Mouse (Mus musculus) limb, embryonic 15.5 days (tissue): ENCODE measurements around the gene H2-K1. TPM values are rescaled to one million over a fixed set of nuclear protein-coding genes. Genes with fewer than 3 reads are reported as not detected.

Experiments used
- ATAC-seq: fragments of 200-750 bp; cut with Nextera tagmentation; 2 replicates; pipeline ENCODE4 v1.8.0; 2017; ENCODE audit warnings: low read depth, moderate TSS enrichment; ENCODE audit not compliant: insufficient number of reproducible peaks, low FRiP score, low TSS enrichment
- H3K27ac ChIP-seq: fragments of 300-500 bp; sonication (generic); 2 replicates; pipeline ENCODE4 v1.5.1; 2015; ENCODE audit warnings: moderate library complexity, mild to moderate bottlenecking, inconsistent platforms
- H3K27me3 ChIP-seq: fragments of 300-500 bp; sonication (generic); 2 replicates; pipeline ENCODE4 v1.6.1; 2015; ENCODE audit warnings: inconsistent platforms
- H3K36me3 ChIP-seq: fragments of 300-500 bp; sonication (generic); 2 replicates; pipeline ENCODE4 v1.6.1; 2015; ENCODE audit warnings: inconsistent platforms
- H3K4me1 ChIP-seq: fragments of 300-500 bp; sonication (generic); 2 replicates; pipeline ENCODE4 v1.6.1; 2015; ENCODE audit warnings: inconsistent platforms
- H3K4me2 ChIP-seq: fragments of 300-500 bp; sonication (generic); 2 replicates; pipeline ENCODE4 v1.6.1; 2015; ENCODE audit warnings: mild to moderate bottlenecking, inconsistent platforms
- H3K4me3 ChIP-seq: fragments of 300-500 bp; sonication (generic); 2 replicates; pipeline ENCODE4 v1.5.1; 2015; ENCODE audit warnings: mild to moderate bottlenecking, inconsistent platforms
- H3K9ac ChIP-seq: fragments of 300-500 bp; sonication (generic); 2 replicates; pipeline ENCODE4 v1.6.1; 2015; ENCODE audit warnings: inconsistent platforms
- H3K9me3 ChIP-seq: fragments of 300-500 bp; sonication (generic); 2 replicates; pipeline ENCODE4 v1.6.1; 2016; ENCODE audit warnings: inconsistent platforms
- WGBS: fragments of 180-500 bp; shearing (Covaris S2); methylation state at CpG from one replicate; pipeline ENCODE4 v1.1.7; 2015; 5-methylcytosine and 5-hydroxymethylcytosine counted together
- polyA plus RNA-seq: library from polyadenylated mRNA; unstranded; fragments of >200 nt; fragmentation: Nextera tagmentation; extraction: Ambion mirVana; gene quantifications from 2 replicates; pipeline ENCODE4 v1.2.1, GENCODE M21; 2015

The H2-K1 gene
- polyA plus RNA-seq, result 25.5 and 31.3 TPM in 2 replicates

GRCm38 (mm10) chr17:34000150-34000537 is at the start of gene H2-K1:
Gene H2-K1, minus strand, starts transcription at chr17:34000347.
- Histone ChIP-seq H3K9ac (peak within 1 kb of the TSS; percentile 42; the same call in 1 of the 2 replicates), H3K9me3 (no peaks in the 10 kb centered on the region), H3K4me2 (peak within 1 kb of the TSS; percentile 96), H3K4me3 (peak within 1 kb of the TSS; percentile 52), H3K4me1 (peaks cover 14% of the 10 kb centered on the region), H3K27me3 (peaks cover 59% of the 10 kb centered on the region), H3K36me3 (no peaks in the 10 kb centered on the region), H3K27ac (no peak within 1 kb of the TSS)
- peak; percentile 71; the same call in 1 of the 2 replicates for ATAC-seq
- WGBS, result 2% methylated on average over 22 of the region's 30 CpGs

- no peaks in the 10 kb centered on the region for H3K27me3 ChIP-seq
- no peak for ATAC-seq
- H3K9me3 ChIP-seq, result no peaks in the 10 kb centered on the region
Observed at GRCm38 (mm10) chr17:34047404-34048050, 47.4 kb upstream of the H2-K1 start.

DNA sequence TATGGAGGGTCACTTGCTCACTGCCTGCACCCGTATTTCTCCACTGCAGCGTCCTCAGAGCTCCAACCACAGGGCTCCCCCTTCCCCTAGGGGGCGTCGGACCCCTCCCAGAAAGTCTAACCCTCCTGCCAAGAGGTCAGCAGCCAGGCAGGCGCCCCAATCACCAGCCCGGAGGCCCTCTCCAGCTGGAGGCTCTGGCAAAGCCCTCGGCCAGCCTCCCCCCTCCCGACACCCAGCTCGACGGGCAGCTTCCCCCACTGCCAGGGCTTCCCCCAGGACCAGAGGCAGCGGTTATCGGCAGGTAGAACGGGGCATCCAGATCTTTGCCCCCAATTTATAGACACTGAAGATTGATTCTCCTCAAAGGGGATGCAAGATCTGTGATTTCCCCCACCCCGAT is 45.8 kb upstream of the H2-K1 start:
- WGBS, result 77% methylated on average over 14 of the region's 14 CpGs
- H3K9me3 ChIP-seq, result no peaks in the 10 kb centered on the region
- H3K4me3 ChIP-seq, result no peak overlapping the region
- peaks cover 13% of the 10 kb centered on the region; the same call in 1 of the 2 replicates for H3K36me3 ChIP-seq
- no peak overlapping the region for H3K27ac ChIP-seq
- no peak overlapping the region for H3K4me2 ChIP-seq
- ATAC-seq, result no peak
- peaks cover 19% of the 10 kb centered on the region; the same call in 1 of the 2 replicates for H3K4me1 ChIP-seq
- peaks cover 13% of the 10 kb centered on the region for H3K27me3 ChIP-seq
- no peak overlapping the region for H3K9ac ChIP-seq

More at GRCm38 (mm10) chr17:34047404-34048050, 47.4 kb upstream of the H2-K1 start:
- Histone ChIP-seq H3K9ac (no peak overlapping the region), H3K4me3 (no peak overlapping the region), H3K27ac (no peak overlapping the region), H3K4me1 (0 out of 2 replicates have a peak, but pooled peaks cover 6% of the 10 kb centered on the region), H3K36me3 (peaks cover 15% of the 10 kb centered on the region; the same call in 1 of the 2 replicates), H3K4me2 (no peak overlapping the region)
- 92% methylated on average over 5 of the region's 5 CpGs for WGBS

- H3K27me3 ChIP-seq, result peaks cover 27% of the 10 kb centered on the region
- H3K4me2 ChIP-seq, result peak overlapping the region; percentile 40
- peak overlapping the region; percentile 21; the same call in 1 of the 2 replicates for H3K9ac ChIP-seq
- WGBS, result 20% methylated on average over 17 of the region's 17 CpGs
- H3K36me3 ChIP-seq, result peaks cover 32% of the 10 kb centered on the region
- H3K4me1 ChIP-seq, result peaks cover 46% of the 10 kb centered on the region
- no peak for ATAC-seq
- H3K9me3 ChIP-seq, result no peaks in the 10 kb centered on the region
- peak overlapping the region; percentile 84 for H3K27ac ChIP-seq
- peak overlapping the region; percentile 42 for H3K4me3 ChIP-seq
Observed at GRCm38 (mm10) chr17:34039562-34040450, 39.7 kb upstream of the H2-K1 start.

DNA sequence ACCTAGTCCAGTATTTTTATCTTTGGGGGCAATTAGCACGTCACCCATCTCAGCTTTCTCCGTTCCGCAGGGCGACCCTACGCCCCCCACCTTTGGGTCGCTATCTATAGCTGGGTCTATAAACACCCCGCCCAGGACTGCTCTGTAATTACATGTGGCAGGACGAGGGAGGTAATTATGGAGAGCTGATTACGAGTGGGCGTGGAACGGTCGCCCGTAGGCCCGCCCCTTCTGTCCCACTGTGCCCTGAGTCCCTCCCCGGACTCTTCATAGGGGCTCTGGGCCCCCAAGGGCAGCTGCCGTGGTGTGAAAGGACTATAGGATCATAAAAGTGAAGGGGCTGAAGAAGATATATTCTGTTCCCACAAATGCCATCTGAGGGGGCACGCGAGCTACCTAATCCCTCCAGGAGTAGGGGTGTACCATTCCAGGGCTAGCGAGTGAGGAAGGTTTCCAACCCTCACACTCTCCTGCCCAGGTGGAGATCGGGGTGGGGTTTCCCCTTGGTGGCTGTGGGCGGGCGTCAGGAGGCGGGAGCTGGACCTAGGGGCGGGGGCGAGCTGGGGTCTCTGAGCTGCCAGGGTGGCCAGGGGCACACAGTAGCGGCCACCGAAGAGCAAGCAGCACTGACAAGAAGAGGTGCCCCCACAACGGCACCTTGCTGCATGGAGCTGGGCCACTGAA is 38.9 kb upstream of the H2-K1 start, which contains the start of gene Col11a2:
TSS of gene Col11a2 (plus strand) at position 560 of the 684 bp plus-strand sequence.
- Histone ChIP-seq H3K4me3 (peak within 1 kb of the TSS; percentile 42), H3K27ac (peak within 1 kb of the TSS; percentile 84), H3K36me3 (peaks cover 38% of the 10 kb centered on the region), H3K4me2 (peak within 1 kb of the TSS; percentile 40), H3K4me1 (peaks cover 48% of the 10 kb centered on the region), H3K9me3 (no peaks in the 10 kb centered on the region), H3K27me3 (peaks cover 27% of the 10 kb centered on the region), H3K9ac (peak within 1 kb of the TSS; percentile 21; the same call in 1 of the 2 replicates)
- WGBS, result 4% methylated on average over 28 of the region's 28 CpGs
- peak; percentile 58 for ATAC-seq

GRCm38 (mm10) chr17:34038440-34038839 is 38.3 kb upstream of the H2-K1 start:
- WGBS, result 16% methylated on average over 21 of the region's 21 CpGs
- Histone ChIP-seq H3K27me3 (peaks cover 27% of the 10 kb centered on the region), H3K4me2 (peak overlapping the region; percentile 40), H3K4me1 (peaks cover 54% of the 10 kb centered on the region), H3K27ac (peak overlapping the region; percentile 84), H3K9me3 (no peaks in the 10 kb centered on the region), H3K4me3 (peak overlapping the region; percentile 42), H3K9ac (no peak overlapping the region), H3K36me3 (peaks cover 44% of the 10 kb centered on the region)
- peak; percentile 41; the same call in 1 of the 2 replicates for ATAC-seq

GRCm38 (mm10) chr17:34037241-34037640 is 37.1 kb upstream of the H2-K1 start:
- Histone ChIP-seq H3K27me3 (peaks cover 25% of the 10 kb centered on the region), H3K36me3 (peaks cover 45% of the 10 kb centered on the region), H3K9me3 (no peaks in the 10 kb centered on the region)

DNA sequence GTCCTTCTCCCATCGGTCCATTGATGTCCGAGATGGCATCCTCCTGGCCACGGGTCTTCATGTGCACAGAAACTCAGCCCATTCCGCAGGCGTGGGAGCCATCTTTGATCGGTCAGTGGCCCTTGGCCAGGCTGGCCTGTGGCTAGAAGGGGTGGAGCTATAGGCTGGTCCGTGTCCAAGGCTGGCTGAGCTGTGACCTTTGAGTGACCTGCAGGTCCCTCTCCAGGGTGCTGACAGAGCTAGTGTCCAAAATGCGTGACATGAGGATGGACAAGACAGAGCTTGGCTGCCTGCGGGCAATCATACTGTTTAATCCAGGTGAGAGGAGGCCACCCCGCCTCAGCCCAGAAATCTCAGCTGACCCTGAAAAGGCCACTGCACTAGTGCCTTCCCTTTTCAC is 36.5 kb upstream of the H2-K1 start:
- peaks cover 19% of the 10 kb centered on the region for H3K27me3 ChIP-seq
- H3K36me3 ChIP-seq, result peaks cover 45% of the 10 kb centered on the region
- peaks cover 60% of the 10 kb centered on the region for H3K4me1 ChIP-seq
- no peak overlapping the region for H3K4me3 ChIP-seq
- no peak overlapping the region for H3K9ac ChIP-seq
- 83% methylated on average over 10 of the region's 10 CpGs for WGBS
- no peak for ATAC-seq
- H3K27ac ChIP-seq, result no peak overlapping the region
- no peaks in the 10 kb centered on the region for H3K9me3 ChIP-seq
- no peak overlapping the region for H3K4me2 ChIP-seq

More at GRCm38 (mm10) chr17:34037241-34037640, 37.1 kb upstream of the H2-K1 start:
- Histone ChIP-seq H3K4me3 (no peak overlapping the region), H3K4me2 (no peak overlapping the region), H3K9ac (no peak overlapping the region), H3K27ac (peak overlapping the region; percentile 71; the same call in 1 of the 2 replicates), H3K4me1 (peaks cover 64% of the 10 kb centered on the region)
- WGBS, result 90% methylated on average over 7 of the region's 7 CpGs
- no peak for ATAC-seq

GRCm38 (mm10) chr17:34035517-34035916 is 35.4 kb upstream of the H2-K1 start:
- Histone ChIP-seq H3K4me1 (peaks cover 58% of the 10 kb centered on the region), H3K27me3 (peaks cover 14% of the 10 kb centered on the region; the same call in 1 of the 2 replicates), H3K27ac (no peak overlapping the region), H3K9ac (no peak overlapping the region), H3K4me2 (no peak overlapping the region), H3K9me3 (no peaks in the 10 kb centered on the region), H3K4me3 (no peak overlapping the region), H3K36me3 (peaks cover 46% of the 10 kb centered on the region)
- no peak for ATAC-seq
- WGBS, result 88% methylated on average over 9 of the region's 9 CpGs

DNA sequence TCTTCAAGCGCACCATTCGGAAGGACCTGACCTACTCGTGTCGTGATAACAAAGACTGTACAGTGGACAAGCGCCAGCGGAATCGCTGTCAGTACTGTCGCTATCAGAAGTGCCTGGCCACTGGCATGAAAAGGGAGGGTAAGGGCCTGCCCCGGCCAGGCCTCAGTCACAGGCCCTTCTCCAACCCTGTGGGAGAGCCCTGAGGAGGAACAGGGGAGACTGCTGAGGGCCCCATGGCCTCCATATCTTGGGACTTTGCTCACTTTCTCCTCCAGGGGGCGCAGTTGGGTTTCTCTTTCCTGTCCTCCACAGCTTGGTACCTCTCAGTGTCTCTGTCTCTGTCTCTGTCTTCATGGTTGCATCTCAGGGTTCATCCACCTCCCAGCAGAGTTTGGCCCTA is 33.9 kb upstream of the H2-K1 start:
- H3K4me2 ChIP-seq, result no peak overlapping the region
- H3K27ac ChIP-seq, result no peak overlapping the region; the same call in 1 of the 2 replicates
- no peaks in the 10 kb centered on the region for H3K9me3 ChIP-seq
- H3K4me3 ChIP-seq, result no peak overlapping the region
- H3K9ac ChIP-seq, result no peak overlapping the region
- peaks cover 60% of the 10 kb centered on the region for H3K4me1 ChIP-seq
- peaks cover 60% of the 10 kb centered on the region for H3K36me3 ChIP-seq
- H3K27me3 ChIP-seq, result peaks cover 9% of the 10 kb centered on the region; the same call in 1 of the 2 replicates
- WGBS, result 79% methylated on average over 10 of the region's 10 CpGs
- no peak for ATAC-seq

DNA sequence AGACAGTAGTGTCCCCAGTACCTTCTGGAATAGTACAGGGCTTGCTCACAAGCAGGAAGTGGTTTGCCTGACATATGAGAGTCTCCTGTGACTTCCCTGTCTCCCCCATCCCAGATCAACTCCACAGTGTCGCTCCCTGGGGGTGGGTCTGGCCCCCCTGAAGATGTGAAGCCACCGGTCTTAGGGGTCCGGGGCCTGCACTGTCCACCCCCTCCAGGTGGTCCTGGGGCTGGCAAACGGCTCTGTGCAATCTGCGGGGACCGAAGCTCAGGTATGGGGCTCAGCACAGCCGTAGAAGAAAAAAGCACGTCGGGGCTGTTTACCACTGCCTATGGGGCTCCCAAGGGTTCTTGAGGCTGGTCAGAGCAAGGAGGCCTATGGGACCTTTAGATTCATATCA is 33.3 kb upstream of the H2-K1 start:
- Histone ChIP-seq H3K4me2 (peak overlapping the region; percentile 80), H3K27ac (no peak overlapping the region), H3K27me3 (peaks cover 6% of the 10 kb centered on the region; the same call in 1 of the 2 replicates), H3K9me3 (no peaks in the 10 kb centered on the region), H3K9ac (no peak overlapping the region), H3K36me3 (peaks cover 66% of the 10 kb centered on the region), H3K4me3 (peak overlapping the region; percentile 96), H3K4me1 (peaks cover 60% of the 10 kb centered on the region)
- ATAC-seq, result no peak
- 91% methylated on average over 9 of the region's 9 CpGs for WGBS
